Mouse (Mus musculus) small intestine, adult 2 months (tissue): ENCODE data around the gene Nectin1.

ENCODE experiments used
- CTCF ChIP-seq: fragments of 200-500 bp; IDR thresholded peaks from 2 replicates; pipeline ENCODE4 v1.5.1; 2012; ENCODE audit warnings: low read depth, mild to moderate bottlenecking, control low read depth, inconsistent platforms, low read length, moderate library complexity, mixed read lengths; ENCODE audit not compliant: insufficient replicate concordance, insufficient read length; ENCODE audit errors: extremely low read depth
- POLR2A ChIP-seq: fragments of 200-500 bp; IDR thresholded peaks from 2 replicates; pipeline ENCODE4 v1.6.1; 2012; ENCODE audit warnings: low read depth, mild to moderate bottlenecking, control low read depth, inconsistent platforms, low read length, moderate library complexity

GRCm38 (mm10) chr9:43761181-43761820 is 17.5 kb downstream of the Nectin1 start:
- TF ChIP-seq CTCF = no peak
- TF ChIP-seq POLR2A = no peak
